Comparison of ENCODE assay signal across 17 mouse cellular contexts in genomic region chr2:97414416-97415362, GRCm38 (mm10).
DNase-seq lines count a peak whose midpoint lies in the region; ATAC-seq lines count a peak whose summit lies in the region.
"Had no signal": no experiment of that assay in that cellular context is flagged by ENCODE, and none has a peak within 500 bp of the region (broad histone marks: within the 10 kb centered on the region; RNA-seq: fewer than 3 reads in every experiment).

No protein-coding gene starts in this region.

- no peak overlapping the region for H3K27ac ChIP-seq in forebrain, embryonic 13.5 days
- no peak overlapping the region for H3K27ac ChIP-seq in kidney, embryonic 15.5 days
- H3K27ac ChIP-seq: embryonic facial prominence, embryonic 12.5 days; kidney, postnatal 0 days; lung, embryonic 15.5 days; stomach, postnatal 0 days had no signal

- H3K4me1 ChIP-seq in forebrain, embryonic 13.5 days: no peaks in the 10 kb centered on the region
- no peaks in the 10 kb centered on the region for H3K4me1 ChIP-seq in kidney, embryonic 15.5 days
- H3K4me1 ChIP-seq: embryonic facial prominence, embryonic 12.5 days; lung, embryonic 15.5 days had no signal

- no peaks in the 10 kb centered on the region for H3K27me3 ChIP-seq in forebrain, embryonic 13.5 days
- H3K27me3 ChIP-seq in kidney, embryonic 15.5 days: no peaks in the 10 kb centered on the region
- H3K27me3 ChIP-seq: embryonic facial prominence, embryonic 12.5 days; lung, embryonic 15.5 days had no signal

- H3K36me3 ChIP-seq in forebrain, embryonic 13.5 days (ENCODE audit: poor library complexity, severe bottlenecking): no peaks in the 10 kb centered on the region
- no peaks in the 10 kb centered on the region for H3K36me3 ChIP-seq in kidney, embryonic 15.5 days
- H3K36me3 ChIP-seq: embryonic facial prominence, embryonic 12.5 days; lung, embryonic 15.5 days had no signal

- no peak overlapping the region for H3K4me3 ChIP-seq in forebrain, embryonic 13.5 days
- no peak overlapping the region for H3K4me3 ChIP-seq in kidney, embryonic 15.5 days (replicated peaks)
- H3K4me3 ChIP-seq: embryonic facial prominence, embryonic 12.5 days; lung, embryonic 15.5 days had no signal

- peak; percentile 89 for ATAC-seq in forebrain, embryonic 13.5 days
- no peak for ATAC-seq in kidney, embryonic 15.5 days (replicated peaks; ENCODE audit: low FRiP score)
- ATAC-seq: CD4-positive, CD25-positive, alpha-beta regulatory T cell, adult 4 months; hindbrain, embryonic 16.5 days had no signal

- 61% methylated on average over 8 of the region's 8 CpGs for WGBS in forebrain, embryonic 13.5 days
- 78% methylated on average over 8 of the region's 8 CpGs for WGBS in kidney, embryonic 15.5 days

- no peak overlapping the region for H3K4me2 ChIP-seq in forebrain, embryonic 13.5 days
- H3K4me2 ChIP-seq in kidney, embryonic 15.5 days: no peak overlapping the region
- H3K4me2 ChIP-seq: embryonic facial prominence, embryonic 12.5 days; heart, embryonic 11.5 days; lung, embryonic 15.5 days; midbrain, embryonic 11.5 days had no signal

- no peaks in the 10 kb centered on the region for H3K9me3 ChIP-seq in forebrain, embryonic 13.5 days (replicated peaks)
- H3K9me3 ChIP-seq in kidney, embryonic 15.5 days (replicated peaks): no peaks in the 10 kb centered on the region
- H3K9me3 ChIP-seq: embryonic facial prominence, embryonic 12.5 days; lung, embryonic 15.5 days had no signal

- peak; percentile 88 for DNase-seq in brain, adult 2 months (ENCODE audit: low read depth, low spot score)
- peak; percentile 11 to 32 for DNase-seq in layer of hippocampus, adult 8-10 months (ENCODE audit: low spot score in 2 of 2)
- DNase-seq in retina, embryonic 14.5 days (ENCODE audit: low spot score): peak; percentile 1
- no peak for DNase-seq in heart, postnatal 4 days
- no peak for DNase-seq in gastrocnemius, adult 8-10 months (ENCODE audit: low spot score in 2 of 2)
- DNase-seq: adrenal gland, adult 2 months; cerebellum, adult 8-10 months had no signal

- H3K9ac ChIP-seq in forebrain, embryonic 13.5 days: no peak overlapping the region
- no peak overlapping the region for H3K9ac ChIP-seq in kidney, embryonic 15.5 days
- H3K9ac ChIP-seq: embryonic facial prominence, embryonic 12.5 days; lung, embryonic 15.5 days had no signal

Comparison
In these comparisons a context has a peak if more than half of its experiments do, and no peak if none do; other contexts are left out.
1. DNase-seq: peak in brain, adult 2 months (single experiment), layer of hippocampus, adult 8-10 months (2 of 2) and retina, embryonic 14.5 days (single experiment); none in heart, postnatal 4 days (single experiment) and gastrocnemius, adult 8-10 months (0 of 2).